Mouse (Mus musculus) liver, embryonic 13.5 days (tissue): ENCODE measurements around the gene Olfr616. TPM values are rescaled to one million over a fixed set of nuclear protein-coding genes. Genes with fewer than 3 reads are reported as not detected.

Experiments
- microRNA-seq: library from miRNA; unstranded; fragments of <30 nt; microRNA quantifications from one replicate; pipeline ENCODE4, GENCODE M21; 2016
- polyA plus RNA-seq: library from polyadenylated mRNA; unstranded; fragments of >200 nt; fragmentation: Nextera tagmentation; extraction: Ambion mirVana; gene quantifications from 2 replicates; pipeline ENCODE4 v1.2.1, GENCODE M21; 2015

The Olfr616 gene
- polyA plus RNA-seq, 1 experiment from 2014 or later = not detected

Small RNAs within 50 kb of the gene (microRNA-seq; reads per million reads assigned to microRNA genes)
- gene Gm26506 = not detected

Other genes with a start within 250 kb of the Olfr616 start
- gene Olfr598, start 245.6 kb downstream of the Olfr616 start, polyA plus RNA-seq = not detected in 2 replicates
- not detected in 2 replicates for gene Olfr599, start 233.2 kb downstream of the Olfr616 start, polyA plus RNA-seq
- not detected in 2 replicates for gene Olfr600, start 219.5 kb downstream of the Olfr616 start, polyA plus RNA-seq
- gene Olfr601, start 206.5 kb downstream of the Olfr616 start, polyA plus RNA-seq = not detected in 2 replicates
- not detected in 2 replicates for gene Olfr603, start 183.0 kb downstream of the Olfr616 start, polyA plus RNA-seq
- gene Usp17lc, start 154.1 kb downstream of the Olfr616 start, polyA plus RNA-seq = not detected in 2 replicates
- not detected in 2 replicates for gene Olfr605, start 123.7 kb downstream of the Olfr616 start, polyA plus RNA-seq
- not detected in 2 replicates for gene Olfr606, start 120.1 kb downstream of the Olfr616 start, polyA plus RNA-seq
- gene Olfr607, start 105.0 kb downstream of the Olfr616 start, polyA plus RNA-seq = not detected in 2 replicates
- not detected in 2 replicates for gene Olfr608, start 99.3 kb downstream of the Olfr616 start, polyA plus RNA-seq
- not detected in 2 replicates for gene Olfr609, start 71.1 kb downstream of the Olfr616 start, polyA plus RNA-seq
- gene Olfr610, start 57.0 kb downstream of the Olfr616 start, polyA plus RNA-seq = not detected in 2 replicates
- gene Olfr611, start 48.3 kb downstream of the Olfr616 start, polyA plus RNA-seq = not detected in 2 replicates
- gene Olfr612, start 26.4 kb downstream of the Olfr616 start, polyA plus RNA-seq = not detected in 2 replicates
- not detected in 2 replicates for gene Olfr613, start 21.1 kb downstream of the Olfr616 start, polyA plus RNA-seq
- gene Olfr615, start 13.1 kb downstream of the Olfr616 start, polyA plus RNA-seq = not detected in 2 replicates
- gene Olfr617, start 3.9 kb upstream of the Olfr616 start, polyA plus RNA-seq = not detected in 2 replicates
- not detected in 2 replicates for gene Olfr618, start 21.0 kb upstream of the Olfr616 start, polyA plus RNA-seq
- not detected in 2 replicates for gene Olfr619, start 31.4 kb upstream of the Olfr616 start, polyA plus RNA-seq
- not detected in 2 replicates for gene Olfr620, start 43.4 kb upstream of the Olfr616 start, polyA plus RNA-seq
- not detected in 2 replicates for gene Olfr622, start 73.6 kb upstream of the Olfr616 start, polyA plus RNA-seq
- not detected in 2 replicates for gene Olfr623, start 94.6 kb upstream of the Olfr616 start, polyA plus RNA-seq
- gene Olfr624, start 102.0 kb upstream of the Olfr616 start, polyA plus RNA-seq = 0.02 TPM in 1 of 2 replicates, not detected in the other
- not detected in 2 replicates for gene Olfr625-ps1, start 113.6 kb upstream of the Olfr616 start, polyA plus RNA-seq
- not detected in 2 replicates for gene Olfr243, start 145.5 kb upstream of the Olfr616 start, polyA plus RNA-seq
- not detected in 2 replicates for gene Olfr628, start 161.2 kb upstream of the Olfr616 start, polyA plus RNA-seq
- gene Olfr629, start 175.8 kb upstream of the Olfr616 start, polyA plus RNA-seq = 0.08 and 0.17 TPM in 2 replicates
- gene Olfr630, start 188.2 kb upstream of the Olfr616 start, polyA plus RNA-seq = not detected in 2 replicates
- gene Olfr69, start 202.5 kb upstream of the Olfr616 start, polyA plus RNA-seq = not detected in 2 replicates
- not detected in 2 replicates for gene Olfr68, start 210.6 kb upstream of the Olfr616 start, polyA plus RNA-seq
- not detected in 2 replicates for gene Olfr67, start 222.7 kb upstream of the Olfr616 start, polyA plus RNA-seq
- 49,070 and 53,102 TPM in 2 replicates for gene Hbb-bt, start 244.9 kb upstream of the Olfr616 start, polyA plus RNA-seq